Mouse (Mus musculus) testis, adult 2 months (tissue): ENCODE measurements around the gene Atp5b.

ENCODE experiments used
- CTCF ChIP-seq: fragments of 200-500 bp; IDR thresholded peaks from 2 replicates; pipeline ENCODE4 v1.5.1; 2012; ENCODE audit warnings: low read depth, mild to moderate bottlenecking, inconsistent platforms, low read length, moderate library complexity; ENCODE audit not compliant: control insufficient read depth, insufficient read depth, insufficient replicate concordance
- POLR2A ChIP-seq: fragments of 200-500 bp; IDR thresholded peaks from 2 replicates; pipeline ENCODE4 v1.6.1; 2012; ENCODE audit warnings: low read depth, mild to moderate bottlenecking, inconsistent platforms, low read length, moderate library complexity; ENCODE audit not compliant: control insufficient read depth

DNA sequence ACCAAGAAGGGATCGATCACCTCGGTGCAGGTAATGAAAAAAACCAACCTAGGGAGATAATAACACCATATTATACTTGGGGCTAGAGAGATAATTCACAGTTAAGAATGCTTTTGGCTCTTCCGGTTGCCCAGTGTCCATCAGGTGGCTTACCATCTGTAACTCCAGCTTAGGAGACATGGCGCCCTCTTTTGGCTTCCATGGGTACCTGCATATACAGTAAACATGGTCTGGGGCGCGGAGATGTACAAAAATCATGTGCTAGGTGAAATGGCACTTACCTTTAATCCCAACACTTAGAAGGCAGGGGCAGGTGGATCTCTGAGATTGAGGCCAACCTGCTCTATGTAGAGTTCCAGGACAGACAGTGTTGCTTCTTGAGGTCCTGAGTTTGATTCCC lies 3.3 kb downstream of the Atp5b start:
- TF ChIP-seq POLR2A = no peak
- TF ChIP-seq CTCF = no peak
